Mouse (Mus musculus): ENCODE measurements around the gene Rps27a. TPM values are rescaled to one million over a fixed set of nuclear protein-coding genes. Genes with fewer than 3 reads are reported as not detected.
"Not testable (repeated sequence)": the region's sequence is repeated elsewhere in the genome, so short reads cannot be mapped to it uniquely, and the experiment has no call there.

Rps27a gene
- polyA plus RNA-seq, 1 experiment from 2014 or later: 870 TPM

GRCm38 (mm10) chr11:29546762-29547161, 1.1 kb downstream of the Rps27a start:
- ATAC-seq: no peak
- Histone ChIP-seq H3K4me2 (peak overlapping the region; percentile 68), H3K9me3 (replicated peaks) (no peaks in the 10 kb centered on the region), H3K9ac (peak overlapping the region; percentile 84), H3K36me3 (ENCODE audit: poor library complexity, severe bottlenecking) (peaks cover 44% of the 10 kb centered on the region), H3K4me1 (peaks cover 16% of the 10 kb centered on the region), H3K27me3 (no peaks in the 10 kb centered on the region), H3K27ac (no peak overlapping the region), H3K4me3 (peak overlapping the region; percentile 70)
- 27% methylated on average over 2 of the region's 2 CpGs for WGBS

- Histone ChIP-seq H3K4me2 (peak overlapping the region; percentile 68), H3K4me3 (peak overlapping the region; percentile 70), H3K4me1 (peaks cover 16% of the 10 kb centered on the region), H3K36me3 (ENCODE audit: poor library complexity, severe bottlenecking) (peaks cover 48% of the 10 kb centered on the region), H3K9ac (peak overlapping the region; percentile 84)
- H3K9me3 ChIP-seq (replicated peaks); H3K27ac ChIP-seq; H3K27me3 ChIP-seq; ATAC-seq: not testable (repeated sequence)
- WGBS: 91% methylated on average over 2 of the region's 2 CpGs
Measured at GRCm38 (mm10) chr11:29546297-29546696, 1.6 kb downstream of the Rps27a start.

GRCm38 (mm10) chr11:29545150-29545752, 2.7 kb downstream of the Rps27a start:
- WGBS: 87% methylated on average over 4 of the region's 4 CpGs
- H3K27ac ChIP-seq; ATAC-seq; H3K4me3 ChIP-seq; H3K27me3 ChIP-seq; H3K4me2 ChIP-seq; H3K9ac ChIP-seq; H3K9me3 ChIP-seq (replicated peaks): not testable (repeated sequence)
- Histone ChIP-seq H3K4me1 (peaks cover 16% of the 10 kb centered on the region), H3K36me3 (ENCODE audit: poor library complexity, severe bottlenecking) (peaks cover 53% of the 10 kb centered on the region)

DNA sequence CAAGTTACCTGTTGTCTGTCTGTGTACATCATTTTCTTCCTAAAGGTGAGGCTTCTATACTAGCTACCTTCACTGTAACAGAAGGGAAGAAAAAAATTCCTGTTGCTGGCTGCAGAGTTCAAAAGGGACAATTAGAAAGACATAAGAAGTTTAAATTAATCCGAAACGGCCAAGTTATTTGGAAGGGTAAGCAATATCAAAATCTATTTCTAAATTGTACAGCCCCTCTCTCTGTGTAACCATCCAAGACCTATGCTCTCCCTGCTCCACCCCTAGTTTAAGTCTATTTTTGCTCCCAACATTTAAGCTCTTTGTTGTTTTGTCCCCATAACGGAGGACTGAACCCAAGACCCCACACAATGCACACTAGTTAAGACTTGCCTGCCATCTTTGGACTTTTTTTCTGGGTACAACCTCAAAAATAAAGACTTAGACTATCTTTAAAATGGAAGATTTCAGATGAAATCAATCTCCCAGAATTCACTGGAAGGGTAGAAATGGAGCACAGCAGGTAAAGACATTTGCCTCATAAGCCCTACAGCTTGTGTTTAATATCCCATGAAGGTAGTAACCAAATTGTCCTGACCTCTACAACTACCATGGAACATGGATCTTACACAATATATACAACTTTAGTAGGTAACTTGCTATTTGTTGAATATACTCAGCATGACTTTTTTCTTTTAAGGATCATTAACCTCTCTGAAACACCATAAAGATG, 3.5 kb downstream of the Rps27a start:
- H3K27ac ChIP-seq: no peak overlapping the region
- no peak for ATAC-seq
- peaks cover 55% of the 10 kb centered on the region for H3K36me3 ChIP-seq (ENCODE audit: poor library complexity, severe bottlenecking)
- no peak overlapping the region for H3K9ac ChIP-seq
- peaks cover 16% of the 10 kb centered on the region for H3K4me1 ChIP-seq
- H3K27me3 ChIP-seq: no peaks in the 10 kb centered on the region
- 89% methylated on average over 3 of the region's 3 CpGs for WGBS
- no peak overlapping the region for H3K4me2 ChIP-seq
- no peak overlapping the region for H3K4me3 ChIP-seq
- no peaks in the 10 kb centered on the region for H3K9me3 ChIP-seq (replicated peaks)

DNA sequence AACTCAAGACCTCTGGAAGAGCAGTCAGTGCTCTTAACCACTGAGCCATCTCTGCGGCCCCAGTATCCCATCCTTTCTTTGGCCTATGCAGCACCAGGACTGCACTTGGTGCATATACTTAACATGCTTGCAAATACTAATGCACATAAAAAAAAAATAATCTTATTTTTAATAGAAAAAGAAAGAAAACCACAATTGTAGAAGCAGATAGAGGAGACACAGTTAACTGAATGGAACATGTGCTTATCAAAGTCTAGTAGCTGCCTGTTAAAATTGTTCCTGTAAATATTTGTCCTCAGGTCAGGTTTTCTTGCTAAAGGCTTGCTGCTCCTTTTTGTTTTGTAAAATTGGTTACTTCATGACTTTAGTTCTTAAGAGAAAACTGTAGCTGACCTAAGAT, 9.7 kb downstream of the Rps27a start:
- Histone ChIP-seq H3K4me3 (no peak overlapping the region), H3K4me2 (no peak overlapping the region), H3K4me1 (no peaks in the 10 kb centered on the region), H3K36me3 (ENCODE audit: poor library complexity, severe bottlenecking) (peaks cover 72% of the 10 kb centered on the region), H3K9ac (no peak overlapping the region), H3K9me3 (replicated peaks) (no peaks in the 10 kb centered on the region), H3K27me3 (no peaks in the 10 kb centered on the region), H3K27ac (no peak overlapping the region)
- 97% methylated on average over 1 of the region's 1 CpGs for WGBS
- no peak for ATAC-seq

DNA sequence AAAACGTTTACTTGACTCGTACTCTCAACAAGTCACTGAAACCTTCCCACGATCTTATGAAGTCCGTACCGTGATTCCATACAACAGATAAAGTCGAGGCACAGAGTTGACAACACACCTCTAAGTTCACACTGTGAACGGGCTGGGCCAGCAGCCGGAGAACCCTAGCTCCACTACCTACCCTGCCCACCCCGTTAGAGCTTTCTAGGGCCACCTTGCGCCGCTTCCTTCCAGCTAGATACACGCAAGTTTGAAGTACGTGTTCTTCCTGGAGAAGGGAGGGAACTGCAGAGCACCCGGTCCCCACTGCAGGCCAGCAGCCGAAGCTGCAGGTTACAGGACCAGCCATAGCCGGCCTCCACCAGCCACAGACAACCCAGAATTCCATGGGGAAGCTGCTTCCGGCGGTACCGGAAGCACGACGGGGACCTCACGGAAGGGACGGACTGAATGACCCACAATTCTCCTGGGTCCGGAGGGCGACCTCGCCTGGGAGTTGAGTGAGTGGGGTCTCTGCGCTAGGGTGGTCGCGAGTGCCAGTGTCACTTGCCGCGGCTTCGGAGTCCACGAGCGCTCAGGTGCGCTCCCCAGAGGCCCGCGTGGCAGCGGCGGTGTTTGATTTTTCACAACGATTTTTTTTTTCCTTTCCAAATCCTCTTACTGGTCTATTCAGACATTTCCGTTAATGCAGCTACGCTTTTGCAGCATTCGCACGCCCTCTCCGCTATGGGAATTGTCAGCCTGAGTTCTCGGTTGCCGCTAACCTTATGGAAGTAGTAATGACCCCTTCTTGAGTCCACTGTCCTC, 21.7 kb downstream of the Rps27a start, which contains the start of gene Mtif2:
Mtif2 (plus strand) TSS at position 421 of the 807 bp plus-strand sequence.
- Histone ChIP-seq H3K27me3 (no peaks in the 10 kb centered on the region), H3K4me2 (peak within 1 kb of the TSS; percentile 77), H3K27ac (peak within 1 kb of the TSS; percentile 81), H3K4me1 (peaks cover 21% of the 10 kb centered on the region), H3K36me3 (ENCODE audit: poor library complexity, severe bottlenecking) (peaks cover 13% of the 10 kb centered on the region; the same call in 1 of the 2 replicates), H3K9me3 (replicated peaks) (no peaks in the 10 kb centered on the region), H3K4me3 (peak within 1 kb of the TSS; percentile 58), H3K9ac (peak within 1 kb of the TSS; percentile 81)
- peak; percentile 97 for ATAC-seq
- 3% methylated on average over 47 of the region's 47 CpGs for WGBS

- peak within 1 kb of the TSS; percentile 66 for H3K9ac ChIP-seq
- peak within 1 kb of the TSS; percentile 68 for H3K4me2 ChIP-seq
- H3K27me3 ChIP-seq: no peaks in the 10 kb centered on the region
- peaks cover 16% of the 10 kb centered on the region; the same call in 1 of the 2 replicates for H3K36me3 ChIP-seq (ENCODE audit: poor library complexity, severe bottlenecking)
- peak within 1 kb of the TSS; percentile 58 for H3K4me3 ChIP-seq
- peak; percentile 99 for ATAC-seq
- 3% methylated on average over 40 of the region's 40 CpGs for WGBS
- H3K4me1 ChIP-seq: peaks cover 10% of the 10 kb centered on the region; the same call in 1 of the 2 replicates
- no peaks in the 10 kb centered on the region for H3K9me3 ChIP-seq (replicated peaks)
- H3K27ac ChIP-seq: peak within 1 kb of the TSS; percentile 48
Measured at GRCm38 (mm10) chr11:29514682-29515412, 33.1 kb downstream of the Rps27a start, which contains the start of gene Prorsd1. Gene Prorsd1, minus strand, starts transcription at chr11:29515033.

- H3K27me3 ChIP-seq: no peaks in the 10 kb centered on the region
- peak overlapping the region; percentile 48 for H3K27ac ChIP-seq
- WGBS: 27% methylated on average over 10 of the region's 10 CpGs
- peak overlapping the region; percentile 66 for H3K9ac ChIP-seq
- H3K4me3 ChIP-seq: peak overlapping the region; percentile 58
- peaks cover 10% of the 10 kb centered on the region; the same call in 1 of the 2 replicates for H3K4me1 ChIP-seq
- ATAC-seq: no peak
- H3K9me3 ChIP-seq (replicated peaks): no peaks in the 10 kb centered on the region
- peak overlapping the region; percentile 68 for H3K4me2 ChIP-seq
- H3K36me3 ChIP-seq (ENCODE audit: poor library complexity, severe bottlenecking): peaks cover 18% of the 10 kb centered on the region; the same call in 1 of the 2 replicates
Measured at GRCm38 (mm10) chr11:29514325-29514681, 33.6 kb downstream of the Rps27a start.

DNA sequence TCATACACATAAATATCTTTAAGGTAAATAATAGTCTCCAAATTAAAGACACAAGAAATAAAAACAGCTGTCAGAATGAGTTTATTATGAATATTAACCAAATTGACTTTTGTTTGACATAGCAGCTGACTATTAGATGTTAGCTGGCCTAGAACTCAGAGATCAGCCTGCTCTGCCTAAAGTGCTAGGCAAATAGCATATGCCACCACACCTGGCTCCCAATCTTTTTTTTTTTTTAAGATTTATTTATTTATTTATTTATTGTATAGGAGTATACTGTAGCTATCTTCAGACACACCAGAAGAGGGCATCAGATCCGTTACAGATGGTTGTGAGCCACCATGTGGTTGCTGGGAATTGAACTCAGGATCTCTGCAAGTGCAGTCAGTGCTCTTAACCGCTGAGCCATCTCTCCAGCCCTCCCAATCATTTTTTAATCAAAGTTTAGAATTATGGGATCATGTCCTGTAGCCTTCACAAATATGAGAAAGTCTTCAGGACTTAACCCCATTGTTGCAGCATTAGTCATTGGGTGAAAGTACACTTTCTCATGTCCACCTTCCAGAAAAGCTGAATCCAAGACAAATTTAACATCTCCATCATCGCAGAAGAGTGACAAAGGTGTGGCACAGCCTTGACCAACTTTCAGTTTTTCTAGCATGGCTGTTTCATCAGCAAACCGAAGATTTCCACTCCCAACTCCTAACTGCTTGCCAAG, 34.9 kb downstream of the Rps27a start:
- no peaks in the 10 kb centered on the region for H3K9me3 ChIP-seq (replicated peaks)
- H3K9ac ChIP-seq: no peak overlapping the region
- H3K27me3 ChIP-seq: no peaks in the 10 kb centered on the region
- peaks cover 10% of the 10 kb centered on the region; the same call in 1 of the 2 replicates for H3K4me1 ChIP-seq
- WGBS: 90% methylated on average over 4 of the region's 4 CpGs
- H3K4me2 ChIP-seq: no peak overlapping the region
- H3K36me3 ChIP-seq (ENCODE audit: poor library complexity, severe bottlenecking): peaks cover 18% of the 10 kb centered on the region; the same call in 1 of the 2 replicates
- no peak overlapping the region for H3K27ac ChIP-seq
- H3K4me3 ChIP-seq: no peak overlapping the region
- ATAC-seq: no peak

GRCm38 (mm10) chr11:29509421-29509820, 38.5 kb downstream of the Rps27a start:
- Histone ChIP-seq H3K4me1 (peaks cover 9% of the 10 kb centered on the region; the same call in 1 of the 2 replicates), H3K27ac (no peak overlapping the region), H3K27me3 (no peaks in the 10 kb centered on the region), H3K4me3 (no peak overlapping the region), H3K36me3 (ENCODE audit: poor library complexity, severe bottlenecking) (peaks cover 33% of the 10 kb centered on the region), H3K4me2 (no peak overlapping the region), H3K9me3 (replicated peaks) (no peaks in the 10 kb centered on the region), H3K9ac (no peak overlapping the region)
- no peak for ATAC-seq
- WGBS: 93% methylated on average over 1 of the region's 1 CpGs

Data from forebrain, embryonic 13.5 days (tissue).